17 mouse cellular contexts compared by ENCODE assay signal in genomic region chr6:59032748-59033147, GRCm38 (mm10). TPM values are rescaled to one million over a fixed set of nuclear protein-coding genes. Genes with fewer than 3 reads are reported as not detected.
"Had no signal": no experiment of that assay in that cellular context is flagged by ENCODE, and none has a peak within 500 bp of the region (broad histone marks: within the 10 kb centered on the region; RNA-seq: fewer than 3 reads in every experiment).

No protein-coding gene starts in this region.

- H3K27ac ChIP-seq: liver, embryonic 12.5 days; liver, embryonic 14.5 days; macrophage; midbrain, embryonic 13.5 days; midbrain, embryonic 15.5 days; neural tube, embryonic 12.5 days had no signal

- H3K4me1 ChIP-seq: liver, embryonic 12.5 days; megakaryocyte, embryonic 14.5 days; midbrain, embryonic 13.5 days; midbrain, embryonic 15.5 days; neural tube, embryonic 12.5 days had no signal

- H3K27me3 ChIP-seq: liver, embryonic 12.5 days; megakaryocyte, embryonic 14.5 days; midbrain, embryonic 13.5 days; midbrain, embryonic 15.5 days; neural tube, embryonic 12.5 days had no signal

- H3K4me3 ChIP-seq: liver, embryonic 12.5 days; megakaryocyte, embryonic 14.5 days; midbrain, embryonic 13.5 days; midbrain, embryonic 15.5 days; neural tube, embryonic 12.5 days had no signal

- H3K9ac ChIP-seq: liver, embryonic 12.5 days; liver, embryonic 14.5 days; lung, embryonic 14.5 days; midbrain, embryonic 13.5 days; midbrain, embryonic 15.5 days; neural tube, embryonic 12.5 days had no signal

- ATAC-seq: liver, embryonic 12.5 days; midbrain, embryonic 13.5 days; midbrain, embryonic 15.5 days had no signal

- H3K36me3 ChIP-seq: liver, embryonic 12.5 days; midbrain, embryonic 13.5 days; midbrain, embryonic 15.5 days; neural tube, embryonic 12.5 days had no signal

- DNase-seq: lung, embryonic 14.5 days; right cerebral cortex, postnatal 25 days; right cerebral cortex, postnatal 4 days; spleen, adult 18-20 months; thymus, adult 18-20 months; thymus, postnatal 25 days; thymus, postnatal 4 days had no signal

- H3K9me3 ChIP-seq: liver, embryonic 12.5 days; midbrain, embryonic 13.5 days; midbrain, embryonic 15.5 days; neural tube, embryonic 12.5 days had no signal

- H3K4me2 ChIP-seq: liver, embryonic 12.5 days; lung, embryonic 14.5 days; midbrain, embryonic 11.5 days; midbrain, embryonic 13.5 days; midbrain, embryonic 15.5 days; neural tube, embryonic 12.5 days had no signal

RNA-seq across cellular contexts. Expression of gene Fam13a, which starts 8.4 kb away (rescaled TPM):
- total RNA-seq: monocyte, adult 5-6 weeks; neutrophil, adult 5-6 weeks had no signal
